Comparison of ENCODE assay signal across 34 mouse cellular contexts in genomic region chrX:49002892-49003291, GRCm38 (mm10).
"Had no signal": no experiment of that assay in that cellular context is flagged by ENCODE, and none has a peak within 500 bp of the region (broad histone marks: within the 10 kb centered on the region; RNA-seq: fewer than 3 reads in every experiment).

No protein-coding gene starts in this region.

- H3K27ac ChIP-seq: heart, embryonic 13.5 days; heart, embryonic 15.5 days; hindbrain, embryonic 10.5 days; hindbrain, embryonic 12.5 days; hindbrain, embryonic 13.5 days; hindbrain, embryonic 14.5 days; hindbrain, embryonic 15.5 days; hindbrain, postnatal 0 days; intestine, embryonic 15.5 days; kidney, embryonic 15.5 days; kidney, postnatal 0 days; layer of hippocampus, adult 2 months; left cerebral cortex, adult 2 months had no signal

- DNase-seq: heart, postnatal 10 days; heart, postnatal 14 days; heart, postnatal 36 days; heart, postnatal 4 days; kidney, adult 11 months; kidney, adult 18-20 months; kidney, adult 2 months; kidney, adult 8-10 months; kidney, adult 9 months; kidney, postnatal 10 days; kidney, postnatal 14 days; kidney, postnatal 25 days; kidney, postnatal 36 days; kidney, postnatal 4 days; layer of hippocampus, adult 9-11 months; layer of hippocampus, postnatal 36 days had no signal

- H3K4me1 ChIP-seq: heart, embryonic 12.5 days; heart, embryonic 13.5 days; heart, embryonic 15.5 days; hindbrain, embryonic 10.5 days; hindbrain, embryonic 12.5 days; hindbrain, embryonic 13.5 days; hindbrain, embryonic 15.5 days; intestine, embryonic 15.5 days; kidney, embryonic 15.5 days had no signal

- H3K9me3 ChIP-seq: heart, embryonic 12.5 days; heart, embryonic 13.5 days; heart, embryonic 15.5 days; hindbrain, embryonic 10.5 days; hindbrain, embryonic 12.5 days; hindbrain, embryonic 13.5 days; hindbrain, embryonic 15.5 days; intestine, embryonic 15.5 days; kidney, embryonic 15.5 days had no signal

- H3K9ac ChIP-seq: heart, embryonic 12.5 days; heart, embryonic 13.5 days; heart, embryonic 15.5 days; hindbrain, embryonic 12.5 days; hindbrain, embryonic 13.5 days; hindbrain, embryonic 14.5 days; hindbrain, embryonic 15.5 days; intestine, embryonic 15.5 days; kidney, embryonic 15.5 days had no signal

- H3K27me3 ChIP-seq: heart, embryonic 12.5 days; heart, embryonic 13.5 days; heart, embryonic 15.5 days; hindbrain, embryonic 12.5 days; hindbrain, embryonic 13.5 days; hindbrain, embryonic 15.5 days; intestine, embryonic 15.5 days; kidney, embryonic 15.5 days had no signal

- ATAC-seq: hindbrain, embryonic 16.5 days; hindbrain, postnatal 0 days; inflammation-experienced regulatory T-cells, adult 6 months; intestine, embryonic 15.5 days; intestine, embryonic 16.5 days; intestine, postnatal 0 days had no signal

- H3K36me3 ChIP-seq: heart, embryonic 12.5 days; heart, embryonic 13.5 days; heart, embryonic 15.5 days; hindbrain, embryonic 10.5 days; hindbrain, embryonic 12.5 days; hindbrain, embryonic 13.5 days; hindbrain, embryonic 15.5 days; intestine, embryonic 15.5 days; kidney, embryonic 15.5 days had no signal

- H3K4me3 ChIP-seq: heart, embryonic 12.5 days; heart, embryonic 13.5 days; heart, embryonic 15.5 days; hindbrain, embryonic 10.5 days; hindbrain, embryonic 12.5 days; hindbrain, embryonic 13.5 days; hindbrain, embryonic 15.5 days; intestine, embryonic 15.5 days; kidney, embryonic 15.5 days; layer of hippocampus, adult 2 months; left cerebral cortex, adult 2 months had no signal
